In genomic region chr19:8985891-8986290, GRCm38 (mm10) we compare ENCODE assay signal across 22 mouse cellular contexts. TPM values are rescaled to one million over a fixed set of nuclear protein-coding genes. Genes with fewer than 3 reads are reported as not detected.
DNase-seq lines count a peak whose midpoint lies in the region; TF ChIP-seq lines count a peak whose summit lies in the region.
"Had no signal": no experiment of that assay in that cellular context is flagged by ENCODE, and none has a peak within 500 bp of the region (broad histone marks: within the 10 kb centered on the region; RNA-seq: fewer than 3 reads in every experiment).

No protein-coding gene starts in this region.

- H3K4me3 ChIP-seq in gastrocnemius, adult 2 months = no peak overlapping the region
- H3K4me3 ChIP-seq: embryonic facial prominence, embryonic 15.5 days; intestine, embryonic 15.5 days; layer of hippocampus, adult 2 months; limb, embryonic 12.5 days; liver, embryonic 13.5 days; megakaryocyte, embryonic 14.5 days; neural tube, embryonic 13.5 days; stomach, embryonic 15.5 days had no signal

- intact Hi-C loops in gastrocnemius, adult 2 months (cut with DNase I) = no loop called here

- no peak for DNase-seq in gastrocnemius, adult 2 months
- no peak for DNase-seq in gastrocnemius, postnatal 4 days (ENCODE audit: low spot score in 2 of 2)
- DNase-seq in lung, adult 18-20 months = peak; percentile 44 to 56
- DNase-seq in lung, postnatal 25 days (ENCODE audit: low spot score) = no peak
- DNase-seq in ZHBTc4 (ENCODE audit: low read depth, low spot score) = peak; percentile 2
- peak; percentile 32 for DNase-seq in lung, postnatal 14 days
- no peak for DNase-seq in frontal cortex, adult 2 months (ENCODE audit: extremely low spot score in 1 of 2, low spot score in 1 of 2)
- DNase-seq: adrenal gland, adult 2 months; cerebellum, adult 9-10 months; gastrocnemius, postnatal 10 days; heart, adult 18-20 months; kidney, adult 9 months; liver, embryonic 13.5 days; midbrain, embryonic 14.5 days; right cerebral cortex, postnatal 4 days had no signal

- TF ChIP-seq CTCF in gastrocnemius, adult 2 months (IDR thresholded peaks at IDR 0.05) = no peak

- H3K27ac ChIP-seq in gastrocnemius, adult 2 months = peak overlapping the region; percentile 100
- H3K27ac ChIP-seq: intestine, embryonic 15.5 days; layer of hippocampus, adult 2 months; liver, embryonic 13.5 days; neural tube, embryonic 13.5 days; stomach, embryonic 15.5 days had no signal

RNA-seq across cellular contexts. Expression of gene Ahnak, which starts 3.2 kb away (rescaled TPM):
- total RNA-seq in gastrocnemius, adult 2 months (2021) = 100 to 1,000 TPM; 212 to 217 TPM
- 100 to 1,000 TPM; 377 to 414 TPM for total RNA-seq in gastrocnemius, postnatal 4 days (2021)
- 6.8 and 7.5 TPM in 2 replicates for polyA plus RNA-seq in frontal cortex, adult 2 months (2012; rRNA removed)

RNA-seq across cellular contexts. Expression of gene Eef1g, which starts 19.1 kb away (rescaled TPM):
- 100 to 1,000 TPM; 423 to 463 TPM for total RNA-seq in gastrocnemius, adult 2 months (2021)
- total RNA-seq in gastrocnemius, postnatal 4 days (2021) = 100 to 1,000 TPM; 704 to 748 TPM
- polyA plus RNA-seq in frontal cortex, adult 2 months (2012; rRNA removed) = 257 and 281 TPM in 2 replicates

RNA-seq across cellular contexts. Expression of gene Tut1, which starts 32.2 kb away (rescaled TPM):
- 10 to 100 TPM in 1 of 2 experiments, 1 to 10 TPM in 1; 7.9 to 10.4 TPM for total RNA-seq in gastrocnemius, adult 2 months (2021)
- total RNA-seq in gastrocnemius, postnatal 4 days (2021) = 10 to 100 TPM; 12.7 to 14.9 TPM
- 19.6 and 20.5 TPM in 2 replicates for polyA plus RNA-seq in frontal cortex, adult 2 months (2012; rRNA removed)

RNA-seq across cellular contexts. Expression of gene Mta2, which starts 44.2 kb away (rescaled TPM):
- total RNA-seq in gastrocnemius, adult 2 months (2021) = 10 to 100 TPM; 23.5 to 27.2 TPM
- total RNA-seq in gastrocnemius, postnatal 4 days (2021) = 10 to 100 TPM; 61.1 to 69.8 TPM
- polyA plus RNA-seq in frontal cortex, adult 2 months (2012; rRNA removed) = 27.6 and 31.0 TPM in 2 replicates

RNA-seq across cellular contexts. Expression of gene Eml3, which starts 56.5 kb away (rescaled TPM):
- total RNA-seq in gastrocnemius, adult 2 months (2021) = 1 to 10 TPM; 3.4 to 6.2 TPM
- 10 to 100 TPM; 24.3 to 26.7 TPM for total RNA-seq in gastrocnemius, postnatal 4 days (2021)
- polyA plus RNA-seq in frontal cortex, adult 2 months (2012; rRNA removed) = 13.9 and 14.1 TPM in 2 replicates

Comparison
In these comparisons a context has a peak if more than half of its experiments do, and no peak if none do; other contexts are left out.
1. DNase-seq: peak in lung, adult 18-20 months (2 of 2), ZHBTc4 (single experiment) and lung, postnatal 14 days (single experiment); none in gastrocnemius, adult 2 months (single experiment), gastrocnemius, postnatal 4 days (0 of 2), lung, postnatal 25 days (single experiment) and frontal cortex, adult 2 months (0 of 2).